ENCODE assay signal across 25 mouse cellular contexts in the genomic region with DNA sequence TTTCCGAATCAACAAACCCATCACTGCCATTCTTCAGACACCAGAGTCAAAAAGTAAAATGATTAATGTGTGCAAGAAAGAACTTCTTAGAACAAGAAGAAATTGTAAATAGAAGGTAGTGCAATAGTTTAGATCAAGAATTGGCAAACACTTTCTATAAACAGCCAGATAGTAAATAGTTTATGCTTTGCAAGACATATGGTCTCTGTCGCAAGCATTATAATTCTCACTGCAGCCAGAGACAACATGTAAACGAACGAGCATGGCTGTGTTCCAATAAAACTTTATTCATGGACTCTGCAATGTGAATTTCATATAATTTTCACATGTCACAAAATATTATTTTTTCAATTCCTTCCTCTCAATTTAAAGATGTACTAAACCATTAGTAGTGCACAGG.
"Had no signal": no experiment of that assay in that cellular context is flagged by ENCODE, and none has a peak within 500 bp of the region (broad histone marks: within the 10 kb centered on the region; RNA-seq: fewer than 3 reads in every experiment).

No protein-coding gene starts in this region.

- H3K4me3 ChIP-seq: heart, adult 2 months; heart, embryonic 13.5 days; heart, embryonic 15.5 days; hindbrain, embryonic 13.5 days; hindbrain, embryonic 15.5 days; kidney, embryonic 15.5 days; limb, embryonic 13.5 days; limb, embryonic 15.5 days had no signal

- H3K4me1 ChIP-seq: heart, embryonic 13.5 days; heart, embryonic 15.5 days; hindbrain, embryonic 13.5 days; hindbrain, embryonic 15.5 days; limb, embryonic 15.5 days had no signal

- H3K36me3 ChIP-seq: heart, embryonic 13.5 days; heart, embryonic 15.5 days; hindbrain, embryonic 13.5 days; hindbrain, embryonic 15.5 days; kidney, embryonic 15.5 days; limb, embryonic 13.5 days; limb, embryonic 15.5 days had no signal

- DNase-seq: gastrocnemius, postnatal 14 days; gastrocnemius, postnatal 36 days; heart, adult 11 months; heart, adult 2 months; heart, postnatal 14 days; heart, postnatal 36 days; kidney, adult 11 months; kidney, adult 2 months; kidney, adult 9 months; kidney, postnatal 14 days; kidney, postnatal 36 days; layer of hippocampus, adult 9-11 months; layer of hippocampus, postnatal 36 days; left cerebral cortex, postnatal 4 days had no signal

- H3K9ac ChIP-seq: heart, embryonic 13.5 days; heart, embryonic 15.5 days; hindbrain, embryonic 13.5 days; hindbrain, embryonic 15.5 days; kidney, embryonic 15.5 days; limb, embryonic 13.5 days; limb, embryonic 15.5 days had no signal

- H3K4me2 ChIP-seq: heart, embryonic 11.5 days; heart, embryonic 13.5 days; heart, embryonic 15.5 days; hindbrain, embryonic 13.5 days; hindbrain, embryonic 15.5 days; kidney, embryonic 15.5 days; limb, embryonic 13.5 days; limb, embryonic 15.5 days had no signal

- H3K9me3 ChIP-seq: heart, embryonic 13.5 days; heart, embryonic 15.5 days; hindbrain, embryonic 13.5 days; hindbrain, embryonic 15.5 days; kidney, embryonic 15.5 days; limb, embryonic 13.5 days; limb, embryonic 15.5 days had no signal

- H3K27ac ChIP-seq: heart, adult 2 months; heart, embryonic 13.5 days; heart, embryonic 15.5 days; hindbrain, embryonic 13.5 days; hindbrain, embryonic 15.5 days; hindbrain, postnatal 0 days; kidney, embryonic 15.5 days; kidney, postnatal 0 days; limb, embryonic 13.5 days; limb, embryonic 15.5 days had no signal

- ATAC-seq: hindbrain, postnatal 0 days; intestine, embryonic 16.5 days had no signal

- H3K27me3 ChIP-seq: heart, embryonic 13.5 days; heart, embryonic 15.5 days; hindbrain, embryonic 13.5 days; hindbrain, embryonic 15.5 days; kidney, embryonic 15.5 days; limb, embryonic 13.5 days; limb, embryonic 15.5 days had no signal
